Mouse (Mus musculus) limb, embryonic 11.5 days (tissue): ENCODE data around the gene Nrm. TPM values are rescaled to one million over a fixed set of nuclear protein-coding genes. Genes with fewer than 3 reads are reported as not detected.
A peak's percentile ranks its signal among the peaks of the same experiment; 100 is the strongest.

Source experiments
- ATAC-seq: fragments of 200-750 bp; cut with Nextera tagmentation; 2 replicates; pipeline ENCODE4 v1.8.0; 2017; ENCODE audit warnings: low read depth; ENCODE audit not compliant: insufficient number of reproducible peaks, low FRiP score, low TSS enrichment
- DNase-seq: peaks from one replicate; pipeline ENCODE4 v3.0.0-alpha.2; 2015; ENCODE audit warnings: low spot score
- H3K27ac ChIP-seq: fragments of 300-500 bp; sonication (generic); replicated peaks from 2 replicates; pipeline ENCODE4 v1.5.1; 2014; ENCODE audit warnings: low read depth, mild to moderate bottlenecking, low read length
- H3K27me3 ChIP-seq: fragments of 300-500 bp; sonication (generic); 2 replicates; pipeline ENCODE4 v1.6.1; 2014; ENCODE audit warnings: mild to moderate bottlenecking, low read length, mixed read lengths; ENCODE audit not compliant: control insufficient read depth, insufficient read depth
- H3K36me3 ChIP-seq: fragments of 300-500 bp; sonication (generic); 2 replicates; pipeline ENCODE4 v1.6.1; 2014; ENCODE audit warnings: mild to moderate bottlenecking, low read length, moderate library complexity, mixed read lengths; ENCODE audit not compliant: control insufficient read depth, insufficient read depth
- H3K4me1 ChIP-seq: fragments of 300-500 bp; sonication (generic); 2 replicates; pipeline ENCODE4 v1.6.1; 2014; ENCODE audit warnings: low read length, mixed read lengths; ENCODE audit not compliant: control insufficient read depth, insufficient read depth
- H3K4me2 ChIP-seq: fragments of 300-500 bp; sonication (generic); 2 replicates; pipeline ENCODE4 v1.6.1; 2014; ENCODE audit warnings: low read depth, mild to moderate bottlenecking, moderate library complexity; ENCODE audit not compliant: severe bottlenecking
- H3K4me3 ChIP-seq: fragments of 300-500 bp; sonication (generic); 2 replicates; pipeline ENCODE4 v1.5.1; 2014; ENCODE audit warnings: low read depth, low read length
- H3K9ac ChIP-seq: fragments of 300-500 bp; sonication (generic); 2 replicates; pipeline ENCODE4 v1.6.1; 2014; ENCODE audit warnings: mild to moderate bottlenecking, low read length
- H3K9me3 ChIP-seq: fragments of 300-500 bp; sonication (generic); 2 replicates; pipeline ENCODE4 v1.6.1; 2016; ENCODE audit warnings: low read length; ENCODE audit not compliant: control insufficient read depth
- WGBS: fragments of 180-500 bp; shearing (Covaris S2); extraction: QIAGEN DNeasy Blood & Tissue Kit; methylation state at CpG from one replicate; pipeline ENCODE4 v1.1.7; 2014; 5-methylcytosine and 5-hydroxymethylcytosine counted together
- polyA plus RNA-seq: library from polyadenylated mRNA; unstranded; fragments of >200 nt; fragmentation: Nextera tagmentation; extraction: Ambion mirVana; gene quantifications from 2 replicates; pipeline ENCODE4 v1.2.1, GENCODE M21; 2014

Nrm gene
- polyA plus RNA-seq, 1 experiment from 2014 or later: 55.6 TPM

DNA sequence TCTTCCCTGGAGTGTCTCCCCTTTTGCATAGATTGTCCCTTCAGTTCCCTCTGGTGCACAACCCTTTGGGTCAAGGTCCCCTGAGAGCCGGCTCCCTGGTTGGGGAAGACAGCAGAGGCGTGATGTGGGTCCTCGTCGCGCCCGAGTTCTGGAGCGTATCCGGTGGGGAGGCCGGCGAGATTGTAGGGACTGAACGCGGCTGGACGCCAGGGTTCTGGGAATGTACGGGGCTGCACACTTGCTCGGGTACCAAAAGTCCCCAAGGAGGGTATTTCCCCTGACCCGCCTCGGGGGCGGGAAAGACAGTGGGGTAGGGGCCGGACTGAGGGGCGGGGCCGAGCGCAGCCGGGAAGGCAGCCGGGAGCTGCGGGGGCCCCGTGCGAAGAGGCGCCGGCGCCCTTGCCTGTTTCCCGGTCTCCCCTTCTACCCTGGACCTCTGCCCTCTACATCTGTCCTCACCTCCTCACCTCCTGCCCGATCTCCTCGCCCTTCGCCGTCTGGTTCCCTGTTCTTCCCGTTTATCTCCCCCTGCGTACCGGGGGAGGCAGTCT is 5.2 kb downstream of the Nrm start:
- Histone ChIP-seq H3K9me3 (peaks cover 3% of the 10 kb centered on the region; the same call in 1 of the 2 replicates), H3K36me3 (peaks cover 6% of the 10 kb centered on the region; the same call in 1 of the 2 replicates), H3K4me3 (peak overlapping the region; percentile 60), H3K27me3 (no peaks in the 10 kb centered on the region), H3K27ac (peak overlapping the region; percentile 90), H3K4me2 (peak overlapping the region; percentile 88), H3K9ac (peak overlapping the region; percentile 87), H3K4me1 (peaks cover 38% of the 10 kb centered on the region)
- WGBS: under 1% methylated on average over 36 of the region's 38 CpGs
- peak; percentile 38 for ATAC-seq
- peak; percentile 74 for DNase-seq

DNA sequence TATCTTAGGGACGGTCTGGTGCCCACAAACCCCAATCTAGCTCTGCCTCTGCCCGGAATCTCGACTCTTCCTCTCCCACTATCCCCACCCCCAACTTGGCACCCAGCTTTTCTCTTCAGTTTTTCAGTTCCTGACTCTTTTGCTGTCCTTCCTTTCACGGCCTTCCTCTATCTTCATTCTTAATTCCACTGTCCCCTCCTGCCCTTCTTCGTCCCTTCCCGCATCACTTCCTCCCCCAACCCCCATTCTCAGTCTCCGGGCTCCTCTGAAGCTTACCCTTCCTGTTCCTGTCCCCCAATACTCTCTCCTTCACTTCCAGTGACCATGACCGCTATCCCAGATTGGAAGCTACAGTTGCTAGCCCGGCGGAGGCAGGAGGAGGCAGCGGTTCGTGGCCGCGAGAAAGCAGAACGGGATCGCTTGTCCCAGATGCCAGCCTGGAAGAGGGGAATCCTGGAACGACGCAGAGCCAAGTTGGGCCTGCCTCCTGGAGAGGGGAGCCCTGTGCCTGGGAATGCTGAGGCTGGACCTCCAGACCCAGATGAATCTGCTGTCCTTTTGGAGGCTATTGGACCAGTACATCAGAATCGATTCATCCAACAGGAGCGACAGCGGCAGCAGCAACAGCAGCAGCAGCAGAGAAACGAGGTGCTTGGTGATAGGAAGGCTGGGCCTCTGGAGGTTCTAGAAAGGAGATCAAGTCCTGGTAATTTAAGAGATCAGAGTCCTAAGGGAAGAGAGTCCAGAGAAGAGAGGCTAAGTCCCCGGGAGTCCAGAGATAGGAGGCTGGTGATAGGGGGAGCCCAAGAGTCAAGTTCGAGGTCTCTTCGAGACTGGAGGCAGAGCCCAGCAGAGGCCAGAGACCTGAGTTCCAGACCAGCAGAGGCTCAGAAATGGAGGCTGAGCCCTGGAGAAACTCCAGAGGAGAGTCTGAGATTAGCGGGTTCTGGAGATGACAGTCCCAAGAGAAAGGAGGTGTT is 6.1 kb downstream of the Nrm start:
- Histone ChIP-seq H3K9me3 (peaks cover 3% of the 10 kb centered on the region; the same call in 1 of the 2 replicates), H3K36me3 (peaks cover 6% of the 10 kb centered on the region; the same call in 1 of the 2 replicates), H3K4me1 (peaks cover 38% of the 10 kb centered on the region), H3K9ac (peak overlapping the region; percentile 87), H3K4me3 (peak overlapping the region; percentile 60), H3K27ac (peak overlapping the region; percentile 90), H3K27me3 (no peaks in the 10 kb centered on the region), H3K4me2 (peak overlapping the region; percentile 88)
- DNase-seq (peak; percentile 49), ATAC-seq (no peak)
- WGBS: 11% methylated on average over 26 of the region's 26 CpGs

DNA sequence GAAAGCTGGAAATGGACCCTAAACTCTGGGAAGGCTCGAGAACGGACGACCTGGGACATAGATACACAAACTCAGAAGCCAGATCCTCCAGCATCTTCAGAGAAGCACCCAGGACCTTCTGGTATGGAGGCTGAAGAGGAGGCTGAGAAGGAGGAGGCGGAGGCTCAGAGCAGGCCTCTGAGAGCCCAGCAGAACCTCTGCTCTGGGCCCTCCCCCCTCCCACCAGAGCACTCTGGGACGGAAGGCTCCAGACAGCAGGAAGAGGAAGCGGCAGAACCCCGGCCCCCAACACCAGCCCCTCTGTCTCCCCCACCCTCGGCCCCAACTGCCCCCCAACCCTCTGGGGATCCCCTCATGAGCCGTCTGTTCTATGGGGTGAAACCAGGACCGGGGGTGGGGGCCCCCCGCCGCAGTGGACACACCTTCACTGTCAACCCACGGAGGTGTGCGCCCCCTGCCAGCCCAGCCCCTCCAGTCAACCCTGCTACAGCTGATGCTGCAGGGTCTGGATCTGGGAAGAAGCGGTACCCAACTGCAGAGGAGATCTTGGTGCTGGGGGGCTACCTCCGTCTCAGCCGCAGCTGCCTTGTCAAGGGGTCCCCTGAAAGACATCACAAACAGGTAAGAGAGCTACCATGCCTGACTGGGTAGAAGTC is 7.2 kb downstream of the Nrm start:
- ATAC-seq: no peak
- H3K27me3 ChIP-seq: no peaks in the 10 kb centered on the region
- 38% methylated on average over 17 of the region's 17 CpGs for WGBS
- peak overlapping the region; percentile 52 for H3K27ac ChIP-seq
- peaks cover 6% of the 10 kb centered on the region; the same call in 1 of the 2 replicates for H3K36me3 ChIP-seq
- H3K4me3 ChIP-seq: peak overlapping the region; percentile 60
- H3K9ac ChIP-seq: peak overlapping the region; percentile 63
- DNase-seq: no peak
- H3K4me2 ChIP-seq: peak overlapping the region; percentile 88
- H3K9me3 ChIP-seq: peaks cover 3% of the 10 kb centered on the region; the same call in 1 of the 2 replicates
- peaks cover 38% of the 10 kb centered on the region for H3K4me1 ChIP-seq

DNA sequence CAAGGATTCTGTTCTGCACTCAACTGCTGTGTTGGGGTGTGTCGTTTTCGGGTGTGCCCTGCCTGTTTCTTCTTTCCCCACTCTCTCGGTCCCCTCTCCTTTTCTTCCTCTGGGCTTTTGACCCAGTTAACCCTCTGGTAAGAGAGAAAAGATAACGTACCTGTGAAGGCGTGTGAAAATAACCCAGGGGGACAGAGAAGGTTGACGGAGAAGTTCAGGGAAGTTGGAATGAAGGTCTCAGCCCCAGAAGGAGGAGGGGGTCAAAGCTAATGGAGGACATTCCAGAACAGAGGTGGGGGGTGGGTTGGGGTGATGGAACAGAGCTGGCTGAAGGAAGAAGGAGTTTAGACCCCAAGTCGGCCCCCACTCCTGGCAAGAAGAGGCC is 7.8 kb downstream of the Nrm start:
- DNase-seq (no peak), ATAC-seq (no peak)
- Histone ChIP-seq H3K9me3 (peaks cover 3% of the 10 kb centered on the region; the same call in 1 of the 2 replicates), H3K36me3 (peaks cover 6% of the 10 kb centered on the region; the same call in 1 of the 2 replicates), H3K4me1 (peaks cover 38% of the 10 kb centered on the region), H3K9ac (peak overlapping the region; percentile 63), H3K4me3 (peak overlapping the region; percentile 60), H3K27ac (peak overlapping the region; percentile 52), H3K4me2 (peak overlapping the region; percentile 88), H3K27me3 (no peaks in the 10 kb centered on the region)
- 9% methylated on average over 7 of the region's 7 CpGs for WGBS

DNA sequence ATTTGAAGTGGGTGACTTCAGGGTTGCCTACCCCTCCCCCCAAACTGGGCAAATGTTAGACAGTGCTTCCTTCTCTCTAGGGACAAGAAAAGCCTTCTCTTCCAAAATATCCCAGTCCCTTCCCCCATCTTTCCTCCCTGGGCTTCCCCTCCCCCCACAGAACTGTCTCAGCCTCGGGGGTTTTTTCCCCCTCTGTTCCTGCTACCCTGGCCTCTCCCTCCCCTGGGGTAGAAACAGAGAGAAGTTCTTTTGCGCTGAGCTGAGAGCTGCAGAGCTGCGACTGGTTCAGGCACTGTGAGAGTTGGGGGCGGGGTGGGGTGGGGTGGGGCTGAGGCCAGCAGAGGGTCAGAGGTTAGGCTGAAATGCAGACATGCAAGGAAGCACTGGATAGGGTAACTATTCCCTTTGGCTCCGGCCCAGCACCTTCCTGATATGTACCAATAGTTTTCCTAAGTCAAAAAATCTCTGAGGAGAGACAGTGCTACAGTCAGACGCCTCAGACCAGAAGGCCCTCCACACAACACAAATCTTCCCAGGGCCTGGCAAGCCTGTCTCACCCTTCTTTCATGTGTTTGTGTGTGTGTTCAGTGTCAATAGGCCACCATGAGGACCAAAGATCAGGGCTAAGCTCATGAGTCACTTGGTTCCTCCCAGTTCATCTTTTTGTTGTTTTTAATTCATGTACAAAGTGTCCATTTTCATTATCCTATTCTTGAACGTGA is 8.4 kb downstream of the Nrm start:
- WGBS: 7% methylated on average over 7 of the region's 7 CpGs
- ATAC-seq: no peak
- H3K4me3 ChIP-seq: peak overlapping the region; percentile 60

DNA sequence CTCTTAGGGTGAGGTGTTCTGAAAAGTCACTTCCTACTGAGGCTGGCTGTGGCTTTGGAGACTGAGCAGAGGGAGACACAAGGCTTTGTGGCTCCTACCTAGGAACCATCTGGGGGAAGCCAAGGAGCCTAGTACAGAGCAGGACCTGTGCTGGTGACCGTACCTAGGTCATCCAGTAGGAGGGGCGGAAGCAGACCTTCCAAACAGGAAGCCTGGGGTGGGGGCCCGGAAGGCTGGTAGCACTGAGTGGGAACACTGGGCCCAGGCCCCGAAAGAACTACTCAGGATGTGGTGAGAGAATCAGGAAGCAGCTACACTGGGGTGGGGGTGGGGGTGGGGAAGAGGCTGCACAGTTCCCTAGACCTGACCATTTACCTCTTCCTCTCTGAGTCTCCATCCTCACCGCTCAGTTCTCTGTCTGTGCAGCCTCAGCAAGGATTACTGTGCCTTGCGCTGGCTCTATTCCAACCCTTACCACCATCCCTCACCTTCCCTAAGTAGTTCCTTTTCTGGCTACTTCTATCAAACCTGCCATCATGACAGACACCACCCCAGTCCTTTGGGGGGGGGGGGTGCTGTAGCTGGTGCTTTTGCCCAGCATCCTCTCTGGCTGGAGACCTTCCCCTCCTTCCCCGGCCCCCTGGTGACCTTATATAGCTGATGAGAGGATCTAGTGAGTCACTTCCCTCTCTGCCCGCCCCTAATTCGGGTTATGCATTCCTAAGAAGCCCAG is 9.2 kb downstream of the Nrm start:
- Histone ChIP-seq H3K4me3 (peak overlapping the region; percentile 24), H3K9me3 (peaks cover 3% of the 10 kb centered on the region; the same call in 1 of the 2 replicates), H3K27ac (no peak overlapping the region), H3K36me3 (peaks cover 6% of the 10 kb centered on the region; the same call in 1 of the 2 replicates), H3K4me2 (peak overlapping the region; percentile 88), H3K27me3 (no peaks in the 10 kb centered on the region), H3K4me1 (peaks cover 33% of the 10 kb centered on the region), H3K9ac (peak overlapping the region; percentile 22; the same call in 1 of the 2 replicates)
- DNase-seq (no peak), ATAC-seq (no peak)
- 71% methylated on average over 9 of the region's 9 CpGs for WGBS

More for the DNA sequence above, 8.4 kb downstream of the Nrm start:
- H3K9me3 ChIP-seq: peaks cover 3% of the 10 kb centered on the region; the same call in 1 of the 2 replicates
- DNase-seq: peak; percentile 36
- H3K4me1 ChIP-seq: peaks cover 38% of the 10 kb centered on the region
- peak overlapping the region; percentile 88 for H3K4me2 ChIP-seq
- no peaks in the 10 kb centered on the region for H3K27me3 ChIP-seq
- H3K9ac ChIP-seq: peak overlapping the region; percentile 63; the same call in 1 of the 2 replicates
- H3K27ac ChIP-seq: 0 out of 2 replicates have a peak overlapping the region, but pooled peaks have one; percentile 47
- peaks cover 6% of the 10 kb centered on the region; the same call in 1 of the 2 replicates for H3K36me3 ChIP-seq

DNA sequence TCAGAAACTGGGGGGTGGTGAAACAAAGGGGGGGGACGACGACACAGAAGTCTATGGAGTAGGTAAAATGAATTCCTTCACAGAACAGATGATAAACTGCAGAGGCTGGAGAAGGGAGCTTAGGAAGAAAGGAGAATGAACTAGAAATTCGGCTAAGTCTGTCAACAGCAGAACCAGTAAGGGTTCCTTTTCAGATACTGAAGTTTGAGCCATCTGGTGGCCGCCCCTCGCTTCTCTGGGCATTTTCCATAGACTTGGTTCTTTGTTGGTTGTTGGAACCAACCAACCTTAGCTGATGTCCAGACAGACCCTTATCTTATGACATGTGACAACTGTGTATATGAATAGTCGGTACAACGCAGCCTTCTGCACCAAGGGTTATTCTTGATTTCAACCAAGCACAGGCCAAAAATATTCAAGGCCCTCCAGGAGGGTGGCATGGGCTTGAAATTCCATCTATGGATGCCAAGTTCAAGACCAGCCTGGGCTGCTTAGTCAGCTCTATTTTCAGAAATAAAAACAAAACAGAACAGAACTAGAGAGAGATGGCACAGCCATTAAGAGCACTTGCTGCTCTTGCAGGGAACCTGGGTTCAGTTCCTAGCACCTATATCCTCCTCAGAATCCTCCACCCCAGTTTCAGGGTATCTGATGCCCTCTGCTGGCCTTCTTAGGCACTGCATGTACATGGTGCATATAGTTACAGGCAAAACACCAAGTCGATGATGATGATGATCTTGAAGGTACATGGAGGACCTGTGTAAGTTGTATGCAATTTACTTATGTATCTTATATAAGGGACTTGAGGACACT is 10.0 kb downstream of the Nrm start:
- Histone ChIP-seq H3K4me1 (peaks cover 33% of the 10 kb centered on the region), H3K9ac (no peak overlapping the region), H3K27ac (no peak overlapping the region), H3K27me3 (no peaks in the 10 kb centered on the region), H3K4me2 (no peak overlapping the region), H3K4me3 (peak overlapping the region; percentile 24; the same call in 1 of the 2 replicates), H3K36me3 (peaks cover 6% of the 10 kb centered on the region; the same call in 1 of the 2 replicates), H3K9me3 (peaks cover 3% of the 10 kb centered on the region; the same call in 1 of the 2 replicates)
- no peak for ATAC-seq
- DNase-seq: peak; percentile 56
- 90% methylated on average over 8 of the region's 8 CpGs for WGBS
